Mouse (Mus musculus): ENCODE results near the gene Esr1.

DNA sequence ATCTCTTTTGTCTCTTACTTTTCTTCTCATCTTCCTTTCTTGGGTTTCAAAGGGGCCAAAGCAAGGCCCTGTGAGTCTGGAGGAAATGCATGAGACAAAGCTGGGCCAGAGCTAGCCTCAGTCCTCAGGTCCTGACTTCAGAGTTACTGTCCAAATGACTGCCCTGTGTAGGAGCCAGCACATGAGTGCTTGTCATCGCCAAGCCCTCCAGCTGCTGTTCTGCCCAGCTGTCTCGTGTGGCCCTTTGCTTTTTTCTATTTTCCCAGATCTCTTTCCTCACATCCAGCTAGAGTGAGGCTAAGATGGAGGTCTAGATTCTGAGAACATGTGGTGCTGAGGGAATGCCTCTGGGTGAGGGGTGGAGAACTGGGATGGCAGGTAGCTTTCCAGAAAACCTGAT is 58.7 kb downstream of the Esr1 start:
- TF ChIP-seq CTCF (IDR thresholded peaks at IDR 0.05; ENCODE audit: low read depth, low read length) (no peak), POLR2AphosphoS5 (IDR thresholded peaks at IDR 0.05; ENCODE audit: insufficient replicate concordance, low read depth, low read length) (no peak)
